Mouse (Mus musculus): ENCODE data around the gene Zmynd12. TPM values are rescaled to one million over a fixed set of nuclear protein-coding genes. Genes with fewer than 3 reads are reported as not detected.

Zmynd12 gene
- total RNA-seq, 1 experiment from 2014 or later, result not detected

DNA sequence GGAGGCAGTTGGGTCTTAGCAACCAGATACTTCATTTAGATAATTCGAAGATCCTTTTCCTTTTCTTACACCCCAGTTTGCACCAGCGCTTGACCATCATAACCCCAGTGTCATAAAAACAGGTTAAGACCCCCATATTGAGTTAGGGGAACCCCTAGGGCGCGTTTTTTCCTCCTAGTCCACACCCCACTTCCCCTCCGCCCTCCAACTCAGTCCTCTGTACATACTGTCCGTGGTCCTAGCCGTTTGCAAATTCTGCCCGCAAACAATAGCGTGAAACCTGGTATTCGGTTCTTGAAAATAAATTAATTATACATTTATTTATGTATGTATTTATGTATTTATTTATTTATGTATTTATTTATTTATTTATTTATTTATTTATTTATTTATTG, 70.3 kb downstream of the Zmynd12 start:
- ATAC-seq (replicated peaks; ENCODE audit: low read depth, poor library complexity, severe bottlenecking), result no peak

DNA sequence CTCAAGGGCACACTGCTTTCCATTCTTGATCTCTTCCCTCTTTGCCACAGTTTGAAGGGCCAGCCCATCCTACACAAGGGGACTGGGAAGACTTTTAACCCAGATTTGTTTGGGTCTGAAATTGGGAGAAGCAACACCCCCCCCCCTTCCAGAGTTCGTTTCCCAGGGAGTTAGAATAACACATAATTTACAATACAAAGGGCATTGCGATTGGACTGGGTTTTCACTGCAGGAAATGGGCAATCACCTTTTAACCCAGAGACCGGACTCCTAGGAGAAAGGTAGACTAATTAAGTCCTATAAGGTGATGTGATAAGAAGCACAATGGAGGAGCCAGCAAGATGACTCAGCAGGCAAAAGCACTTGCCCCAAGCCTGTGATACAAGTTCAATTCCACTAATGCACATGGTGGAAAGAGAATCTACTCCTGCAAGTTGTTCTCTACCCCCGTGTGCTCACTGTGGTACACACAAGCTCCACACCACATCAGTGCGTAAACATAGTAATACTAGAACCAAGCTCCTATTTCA, 75.8 kb downstream of the Zmynd12 start:
- no peak for ATAC-seq (replicated peaks; ENCODE audit: low read depth, poor library complexity, severe bottlenecking)

DNA sequence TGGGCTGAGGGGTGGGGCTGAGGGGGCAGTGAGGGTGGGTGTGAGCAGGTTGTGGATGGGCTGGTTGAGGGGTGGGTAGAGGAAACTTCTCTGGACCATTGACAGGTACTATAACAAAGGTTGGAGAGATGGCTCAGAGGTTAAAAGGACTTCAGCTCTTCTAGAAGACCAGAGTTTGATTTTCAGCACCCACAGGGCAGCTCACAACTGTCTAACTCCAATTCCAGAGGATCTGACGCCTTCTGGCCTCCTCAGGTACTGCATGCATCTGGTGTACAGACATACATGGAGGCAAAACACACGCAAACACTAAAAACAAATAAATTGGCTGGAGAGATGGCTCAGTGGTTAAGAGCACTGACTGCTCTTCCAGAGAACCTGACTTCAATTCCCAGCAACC, 89.0 kb downstream of the Zmynd12 start:
- no peak for ATAC-seq (replicated peaks; ENCODE audit: low read depth, poor library complexity, severe bottlenecking)

DNA sequence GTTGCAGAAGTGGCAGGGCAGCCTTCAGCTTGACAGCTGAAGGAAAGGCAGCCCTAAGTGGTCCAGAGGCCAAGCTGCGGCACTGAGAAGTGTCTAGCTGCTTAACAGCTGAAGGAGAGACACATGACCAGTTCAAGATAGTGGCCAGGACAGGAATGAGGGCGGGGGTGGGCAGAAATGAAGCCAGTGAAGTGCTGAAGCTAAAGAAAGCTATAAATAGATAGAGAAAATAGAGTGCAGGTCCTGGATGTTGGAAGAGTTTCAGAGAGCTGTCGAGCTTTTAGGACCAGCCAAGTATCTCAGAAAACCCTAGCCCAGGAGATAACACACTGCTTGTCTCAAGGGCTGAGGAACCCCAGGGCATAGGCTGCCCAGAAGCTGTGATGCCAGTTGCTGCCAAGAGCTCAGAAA, 90.1 kb downstream of the Zmynd12 start:
- ATAC-seq (replicated peaks; ENCODE audit: low read depth, poor library complexity, severe bottlenecking), result no peak

Other genes with a start within 250 kb of the Zmynd12 start
- 4.1 and 5.2 TPM in 2 replicates for gene Zfp691, start 248.6 kb upstream of the Zmynd12 start, total RNA-seq (2017)
- 74.0 and 90.5 TPM in 2 replicates for gene Ermap, start 232.8 kb upstream of the Zmynd12 start, total RNA-seq (2017)
- gene Svbp, start 227.5 kb upstream of the Zmynd12 start, total RNA-seq (2017), result 26.0 and 219 TPM in 2 replicates
- gene Tmem269, start 204.6 kb upstream of the Zmynd12 start, total RNA-seq (2017), result 0.59 TPM in 1 of 2 replicates, not detected in the other
- 6.9 and 14.6 TPM in 2 replicates for gene AU022252, start 190.1 kb upstream of the Zmynd12 start, total RNA-seq (2017)
- gene P3h1, start 189.9 kb upstream of the Zmynd12 start, total RNA-seq (2017), result 5.1 and 11.5 TPM in 2 replicates
- not detected in 2 replicates for gene Cldn19, start 167.4 kb upstream of the Zmynd12 start, total RNA-seq (2017)
- 1,378 and 1,487 TPM in 2 replicates for gene Ybx1, start 128.2 kb upstream of the Zmynd12 start, total RNA-seq (2017)
- 118 and 146 TPM in 2 replicates for gene Ppih, start 102.3 kb upstream of the Zmynd12 start, total RNA-seq (2017)
- not detected in 2 replicates for gene Ccdc30, start 7.3 kb upstream of the Zmynd12 start, total RNA-seq (2017)
- gene Ppcs, start 394 bp upstream of the Zmynd12 start, total RNA-seq (2017), result 13.7 and 16.0 TPM in 2 replicates
- not detected in 2 replicates for gene Rimkla, start 69.8 kb downstream of the Zmynd12 start, total RNA-seq (2017)
- 24.4 and 27.5 TPM in 2 replicates for gene Foxj3, start 114.2 kb downstream of the Zmynd12 start, total RNA-seq (2017)
- 0.63 and 5.5 TPM in 2 replicates for gene Frg2f1, start 116.7 kb downstream of the Zmynd12 start, total RNA-seq (2017)
- gene Guca2a, start 214.9 kb downstream of the Zmynd12 start, total RNA-seq (2017), result not detected in 2 replicates
- gene Guca2b, start 236.1 kb downstream of the Zmynd12 start, total RNA-seq (2017), result not detected in 2 replicates

Measured in common myeloid progenitor, adult 5-6 weeks (primary cell).